Mouse (Mus musculus): Measurements from ENCODE around the gene Nat8f4. TPM values are rescaled to one million over a fixed set of nuclear protein-coding genes. Genes with fewer than 3 reads are reported as not detected.
"Not testable (repeated sequence)": the region's sequence is repeated elsewhere in the genome, so short reads cannot be mapped to it uniquely, and the experiment has no call there.

Nat8f4 gene
- polyA plus RNA-seq (2016; fragmentation: Nextera tagmentation; extraction: Ambion mirVana) = 7.6 and 7.9 TPM in 2 replicates

DNA sequence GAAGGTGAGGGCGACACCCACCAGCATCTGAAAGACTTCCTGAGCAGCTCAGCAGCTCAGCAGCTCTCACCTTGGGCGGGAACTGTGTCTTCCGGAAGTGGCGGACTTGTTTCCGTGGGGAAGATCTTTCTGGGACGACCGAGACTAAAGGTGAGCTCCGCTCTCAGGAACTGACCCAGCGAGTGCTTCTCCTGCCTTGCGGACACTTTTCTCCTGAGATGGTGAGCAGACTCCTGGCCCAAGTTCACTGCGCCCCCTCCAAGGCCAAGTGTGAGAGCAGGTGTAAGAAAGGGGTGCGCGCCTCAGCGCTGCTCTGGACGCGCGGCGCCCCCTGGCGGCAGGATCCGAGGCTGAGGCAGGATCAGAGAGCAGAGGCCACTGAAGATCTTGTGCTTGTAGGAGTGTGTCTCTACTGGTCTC, at the start of gene Nat8f4:
Nat8f4 (minus strand) TSS at position 243 of the 420 bp plus-strand sequence.
- peak within 1 kb of the TSS; percentile 36 for H3K4me3 ChIP-seq (replicated peaks)
- peak within 1 kb of the TSS; percentile 50 for H3K4me2 ChIP-seq
- not testable (repeated sequence) for H3K9ac ChIP-seq; H3K27me3 ChIP-seq; H3K4me1 ChIP-seq; H3K27ac ChIP-seq; H3K9me3 ChIP-seq; H3K36me3 ChIP-seq (replicated peaks)
- WGBS = 14% methylated on average over 20 of the region's 20 CpGs
- peak; percentile 60; the same call in 1 of the 2 replicates for ATAC-seq (ENCODE audit: low FRiP score)

DNA sequence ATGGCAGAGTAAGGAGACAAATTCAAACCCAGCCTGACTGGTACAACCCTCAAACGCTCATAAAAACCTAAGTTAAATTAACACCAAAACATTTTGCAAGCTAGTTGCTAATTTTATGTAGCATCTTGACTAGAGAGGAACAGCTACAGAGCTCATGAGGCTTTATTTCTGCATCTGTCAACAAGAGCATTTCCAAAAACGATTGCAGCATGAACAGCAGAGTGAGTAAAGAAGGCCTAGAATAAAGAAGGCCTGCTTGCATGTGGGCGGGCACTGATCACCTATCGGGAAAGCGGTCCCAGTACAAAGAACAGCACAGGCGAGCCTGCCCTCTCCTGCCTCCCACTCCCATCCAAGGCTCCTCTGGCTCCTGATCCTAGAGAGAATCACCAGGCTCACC, 43.9 kb upstream of the Nat8f4 start:
- H3K9me3 ChIP-seq = no peaks in the 10 kb centered on the region
- no peak overlapping the region for H3K9ac ChIP-seq
- no peak overlapping the region for H3K4me2 ChIP-seq
- no peak overlapping the region for H3K27ac ChIP-seq
- WGBS = 84% methylated on average over 6 of the region's 6 CpGs
- ATAC-seq (ENCODE audit: low FRiP score) = no peak
- peaks cover 95% of the 10 kb centered on the region for H3K36me3 ChIP-seq (replicated peaks)
- no peak overlapping the region for H3K4me3 ChIP-seq (replicated peaks)
- no peaks in the 10 kb centered on the region for H3K27me3 ChIP-seq
- H3K4me1 ChIP-seq = no peaks in the 10 kb centered on the region

DNA sequence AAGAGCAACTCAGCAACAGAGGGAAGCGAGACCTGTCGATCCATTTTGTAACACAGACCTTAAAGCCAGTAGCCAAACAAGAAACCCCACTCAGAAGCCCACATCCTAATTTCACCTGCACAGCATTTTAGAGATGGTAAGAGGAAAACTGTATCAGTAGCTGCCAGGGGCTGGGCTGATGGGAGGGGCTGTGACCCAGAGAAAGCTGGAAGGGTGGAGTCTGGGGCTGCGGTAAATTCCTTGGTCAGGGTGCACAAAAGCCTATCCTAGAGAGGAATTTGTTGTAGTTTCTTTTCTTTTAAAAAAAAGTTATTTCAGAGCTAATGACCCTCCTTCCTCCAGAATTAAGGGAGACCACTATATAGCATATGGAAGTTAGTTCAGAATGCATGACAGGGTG, 37.8 kb upstream of the Nat8f4 start:
- Histone ChIP-seq H3K9me3 (no peaks in the 10 kb centered on the region), H3K4me3 (replicated peaks) (no peak overlapping the region), H3K4me2 (no peak overlapping the region), H3K4me1 (peaks cover under 1% of the 10 kb centered on the region; the same call in 1 of the 2 replicates), H3K9ac (no peak overlapping the region), H3K27ac (no peak overlapping the region), H3K36me3 (replicated peaks) (peaks cover 51% of the 10 kb centered on the region), H3K27me3 (no peaks in the 10 kb centered on the region)
- WGBS = 93% methylated on average over 3 of the region's 3 CpGs
- ATAC-seq (ENCODE audit: low FRiP score) = no peak

DNA sequence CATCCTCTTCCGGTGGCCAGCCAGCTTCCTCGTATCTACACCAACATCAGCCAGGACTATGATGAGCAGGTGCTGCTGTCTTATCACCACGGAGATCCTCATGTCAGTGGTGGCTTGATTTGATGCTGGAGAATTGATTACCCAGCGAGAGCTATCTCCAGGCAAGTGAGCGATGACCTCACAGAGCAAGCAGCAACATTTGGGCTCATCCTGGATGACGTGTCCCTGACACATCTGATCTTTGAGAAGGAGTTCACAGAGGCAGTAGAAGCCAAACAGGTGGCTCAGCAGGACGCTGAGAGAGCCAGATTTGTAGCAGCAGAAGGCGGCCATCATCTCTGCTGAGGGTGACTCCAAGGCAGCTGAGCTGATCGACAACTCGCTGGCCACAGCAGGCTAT, 34.0 kb upstream of the Nat8f4 start:
- Histone ChIP-seq H3K36me3 (replicated peaks) (peaks cover 14% of the 10 kb centered on the region), H3K4me3 (replicated peaks) (no peak overlapping the region), H3K27me3 (no peaks in the 10 kb centered on the region), H3K9ac (no peak overlapping the region), H3K27ac (no peak overlapping the region), H3K9me3 (no peaks in the 10 kb centered on the region), H3K4me2 (no peak overlapping the region), H3K4me1 (peaks cover 6% of the 10 kb centered on the region)
- no peak for ATAC-seq (ENCODE audit: low FRiP score)
- 84% methylated on average over 10 of the region's 10 CpGs for WGBS

DNA sequence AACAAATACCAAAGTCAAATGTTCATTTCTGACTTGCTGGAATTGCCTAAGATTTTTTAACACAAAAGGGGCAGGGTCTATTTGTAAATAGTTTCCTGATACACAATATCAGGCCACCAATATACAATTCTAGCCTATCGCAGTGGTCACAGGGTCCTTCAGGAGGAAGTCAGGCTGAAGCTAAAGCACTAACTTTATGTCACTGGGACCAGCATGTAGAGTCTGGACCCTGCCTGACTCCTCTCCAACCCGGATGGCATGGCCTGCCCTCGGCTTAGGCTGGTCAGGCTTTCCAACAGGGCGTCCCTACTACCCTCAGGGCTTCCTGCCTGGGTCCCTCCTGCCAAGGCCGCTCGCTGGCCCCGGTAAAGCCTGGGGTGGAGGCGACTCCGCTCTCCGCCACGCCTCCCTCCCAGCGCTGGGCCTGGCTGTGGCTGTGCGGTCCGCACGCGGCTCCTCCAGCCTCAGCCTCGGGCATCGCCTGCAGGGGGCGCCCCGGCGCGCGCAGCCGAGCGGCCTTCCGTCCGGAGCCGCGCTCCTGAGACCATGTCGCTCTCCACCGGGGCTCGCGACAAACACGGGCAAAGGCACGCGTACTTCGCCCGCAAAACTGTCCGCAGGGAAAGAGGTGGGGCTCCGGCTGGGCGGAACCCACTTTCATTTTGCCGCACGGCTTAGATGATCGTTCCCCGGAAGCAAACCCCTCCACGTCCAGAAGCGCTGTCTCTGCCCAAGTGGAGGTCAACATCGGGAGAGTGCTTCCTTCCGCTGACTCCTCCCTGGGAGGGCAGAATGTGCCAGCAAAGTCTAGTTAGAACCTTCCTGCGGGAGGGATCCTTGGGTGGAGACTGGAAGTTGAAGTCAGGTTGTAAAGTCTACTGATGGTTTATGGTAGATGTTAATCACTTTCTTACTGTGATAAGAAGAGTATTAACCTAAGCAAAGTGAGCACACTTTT, 32.1 kb upstream of the Nat8f4 start:
- not testable (repeated sequence) for H3K36me3 ChIP-seq (replicated peaks); H3K4me1 ChIP-seq; H3K27me3 ChIP-seq; H3K9me3 ChIP-seq
- peak; percentile 94 for ATAC-seq (ENCODE audit: low FRiP score)
- peak overlapping the region; percentile 63; the same call in 1 of the 2 replicates for H3K27ac ChIP-seq
- H3K4me2 ChIP-seq = peak overlapping the region; percentile 57
- WGBS = 3% methylated on average over 50 of the region's 50 CpGs
- peak overlapping the region; percentile 46 for H3K4me3 ChIP-seq (replicated peaks)
- H3K9ac ChIP-seq = peak overlapping the region; percentile 55

DNA sequence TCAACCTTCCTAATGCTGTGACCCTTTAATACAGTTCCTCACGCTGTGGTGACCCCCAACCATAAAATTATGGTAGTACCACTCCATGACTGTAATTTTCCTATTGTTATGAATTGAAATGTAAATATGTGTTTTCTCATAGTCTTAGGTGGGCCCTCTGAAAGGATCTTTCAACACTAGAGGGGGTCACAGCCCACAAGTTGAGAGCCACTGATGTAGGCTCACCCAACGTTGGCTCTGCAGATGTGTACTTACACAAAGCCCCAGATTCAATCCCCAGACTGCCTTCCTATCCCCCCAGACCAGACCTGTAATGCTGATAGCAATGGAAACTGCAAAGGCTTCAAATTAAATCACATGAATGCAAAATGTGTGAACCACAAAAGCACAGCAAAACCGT, 31.0 kb upstream of the Nat8f4 start:
- Histone ChIP-seq H3K4me1 (peaks cover 6% of the 10 kb centered on the region), H3K9me3 (no peaks in the 10 kb centered on the region), H3K36me3 (replicated peaks) (peaks cover 10% of the 10 kb centered on the region), H3K9ac (no peak overlapping the region), H3K4me2 (no peak overlapping the region), H3K27me3 (no peaks in the 10 kb centered on the region), H3K4me3 (replicated peaks) (no peak overlapping the region), H3K27ac (no peak overlapping the region)
- no peak for ATAC-seq (ENCODE audit: low FRiP score)
- 67% methylated on average over 3 of the region's 3 CpGs for WGBS

DNA sequence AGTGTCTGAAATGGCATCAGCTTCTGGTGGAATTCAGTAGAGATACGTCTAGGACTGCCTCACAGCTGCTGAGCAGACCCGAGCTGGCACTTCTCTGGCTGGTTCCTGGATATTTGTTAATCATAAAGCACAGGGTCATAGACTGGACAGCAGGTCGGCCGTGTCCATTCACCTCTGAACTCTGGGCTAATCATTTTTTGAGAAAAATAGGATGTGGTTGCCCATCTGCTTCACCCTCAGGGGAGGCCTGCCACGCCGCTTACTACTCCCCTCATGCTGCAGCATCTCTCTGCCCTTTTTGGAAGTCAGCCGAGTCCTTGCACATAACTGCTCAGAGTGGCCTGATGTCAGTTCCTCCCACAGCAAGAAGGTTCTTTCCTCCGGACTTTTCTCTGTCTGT, 29.4 kb upstream of the Nat8f4 start:
- Histone ChIP-seq H3K4me3 (replicated peaks) (no peak overlapping the region), H3K4me1 (peaks cover 6% of the 10 kb centered on the region), H3K27ac (no peak overlapping the region), H3K36me3 (replicated peaks) (peaks cover 26% of the 10 kb centered on the region), H3K9ac (no peak overlapping the region), H3K4me2 (no peak overlapping the region), H3K27me3 (no peaks in the 10 kb centered on the region), H3K9me3 (no peaks in the 10 kb centered on the region)
- no peak for ATAC-seq (ENCODE audit: low FRiP score)
- WGBS = 81% methylated on average over 8 of the region's 8 CpGs

DNA sequence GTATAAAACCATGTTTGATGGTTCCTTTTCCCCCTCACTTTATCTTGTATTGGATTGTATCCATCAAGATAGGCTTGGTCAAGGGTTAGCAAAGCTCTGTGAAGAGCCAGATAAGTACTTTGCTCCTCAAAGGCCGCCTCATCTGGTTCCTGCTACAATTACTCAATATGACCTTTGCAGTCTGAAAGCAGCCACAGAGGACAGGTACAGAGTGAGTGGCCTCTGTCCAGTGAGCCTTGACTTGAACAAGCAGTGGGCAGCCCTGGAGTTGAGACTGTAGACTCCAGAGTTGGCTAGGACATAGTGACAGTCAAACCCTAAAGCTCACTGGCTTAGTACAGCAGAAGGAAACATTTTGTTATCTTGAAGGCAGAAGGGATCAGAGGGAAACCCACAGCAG, 24.6 kb upstream of the Nat8f4 start:
- Histone ChIP-seq H3K27ac (no peak overlapping the region), H3K36me3 (replicated peaks) (peaks cover 65% of the 10 kb centered on the region), H3K9ac (no peak overlapping the region), H3K9me3 (no peaks in the 10 kb centered on the region), H3K4me2 (no peak overlapping the region), H3K4me1 (no peaks in the 10 kb centered on the region), H3K4me3 (replicated peaks) (no peak overlapping the region), H3K27me3 (no peaks in the 10 kb centered on the region)
- no peak for ATAC-seq (ENCODE audit: low FRiP score)
- 89% methylated on average over 1 of the region's 1 CpGs for WGBS

DNA sequence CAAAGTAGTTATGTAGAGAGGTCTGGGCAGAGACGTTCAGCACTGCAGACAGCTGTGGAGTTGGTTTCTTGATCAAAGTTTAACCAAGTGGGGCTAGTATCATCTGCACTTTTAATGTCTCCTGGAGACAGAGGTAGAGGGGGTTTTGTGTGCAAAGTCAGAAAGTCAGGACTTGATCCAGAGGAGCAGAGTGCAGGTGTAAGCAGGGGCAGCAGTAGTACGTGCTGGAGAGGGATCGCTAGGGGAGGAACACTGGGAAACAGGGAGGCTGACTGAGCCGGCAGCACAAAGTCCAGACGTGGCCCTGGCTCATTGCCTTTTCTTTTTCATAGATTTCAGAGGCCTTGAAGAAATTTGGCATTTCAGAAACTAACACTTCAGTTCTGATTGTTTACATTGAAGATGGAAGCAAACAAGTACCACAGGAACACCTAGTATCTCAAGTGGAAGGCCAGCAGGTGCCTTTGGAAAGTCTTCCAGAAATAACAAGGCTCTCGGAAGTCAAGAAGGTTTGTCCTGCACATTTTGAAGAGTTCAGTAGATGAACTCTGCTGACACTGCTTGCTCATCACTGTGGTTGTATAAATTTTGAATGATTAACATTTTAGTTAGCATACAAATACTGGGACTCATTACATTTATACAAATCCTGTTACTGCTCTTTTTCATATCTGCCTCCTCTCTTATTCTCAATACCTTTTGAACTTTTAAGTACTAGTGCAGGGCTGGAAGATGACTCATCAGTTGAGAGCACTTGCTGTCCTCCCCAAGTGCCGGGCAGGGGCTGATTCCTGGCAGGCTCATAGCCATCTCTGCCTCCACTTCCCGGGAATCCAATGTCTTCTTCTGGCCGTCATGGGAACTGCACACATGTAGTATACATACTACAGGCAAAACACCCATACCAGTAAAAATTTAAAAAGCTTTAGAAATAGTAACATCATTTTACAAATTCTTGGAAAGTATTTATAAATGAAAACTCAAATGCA, 23.1 kb upstream of the Nat8f4 start:
- WGBS = 92% methylated on average over 9 of the region's 9 CpGs
- H3K27me3 ChIP-seq = no peaks in the 10 kb centered on the region
- H3K4me3 ChIP-seq (replicated peaks) = no peak overlapping the region
- H3K36me3 ChIP-seq (replicated peaks) = peaks cover 65% of the 10 kb centered on the region
- H3K27ac ChIP-seq = no peak overlapping the region
- ATAC-seq (ENCODE audit: low FRiP score) = no peak
- no peak overlapping the region for H3K9ac ChIP-seq
- no peaks in the 10 kb centered on the region for H3K9me3 ChIP-seq
- H3K4me1 ChIP-seq = no peaks in the 10 kb centered on the region
- no peak overlapping the region for H3K4me2 ChIP-seq

DNA sequence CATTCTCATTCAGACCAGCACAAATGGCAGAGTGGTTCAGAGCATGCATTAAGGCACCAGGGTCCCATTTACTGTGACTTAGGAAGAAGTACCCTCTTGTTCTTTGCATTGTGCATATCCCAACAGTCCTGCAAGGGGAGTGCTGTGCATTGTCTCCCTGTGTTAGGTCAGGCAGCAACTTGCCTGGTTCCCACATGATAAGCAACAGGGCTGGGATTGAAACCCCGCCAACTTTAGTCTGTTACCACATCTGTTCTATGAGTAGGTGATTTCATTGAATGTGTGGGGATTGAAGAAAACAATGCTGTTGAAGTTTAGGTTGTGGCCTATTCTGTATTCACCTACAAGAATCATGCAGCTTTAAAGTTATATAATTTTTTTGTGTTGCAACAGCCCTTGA, 22.0 kb upstream of the Nat8f4 start:
- Histone ChIP-seq H3K9ac (no peak overlapping the region), H3K4me3 (replicated peaks) (no peak overlapping the region), H3K36me3 (replicated peaks) (peaks cover 65% of the 10 kb centered on the region), H3K4me1 (no peaks in the 10 kb centered on the region), H3K27ac (no peak overlapping the region), H3K4me2 (no peak overlapping the region), H3K9me3 (no peaks in the 10 kb centered on the region), H3K27me3 (no peaks in the 10 kb centered on the region)
- no peak for ATAC-seq (ENCODE audit: low FRiP score)
- WGBS = 88% methylated on average over 1 of the region's 1 CpGs

DNA sequence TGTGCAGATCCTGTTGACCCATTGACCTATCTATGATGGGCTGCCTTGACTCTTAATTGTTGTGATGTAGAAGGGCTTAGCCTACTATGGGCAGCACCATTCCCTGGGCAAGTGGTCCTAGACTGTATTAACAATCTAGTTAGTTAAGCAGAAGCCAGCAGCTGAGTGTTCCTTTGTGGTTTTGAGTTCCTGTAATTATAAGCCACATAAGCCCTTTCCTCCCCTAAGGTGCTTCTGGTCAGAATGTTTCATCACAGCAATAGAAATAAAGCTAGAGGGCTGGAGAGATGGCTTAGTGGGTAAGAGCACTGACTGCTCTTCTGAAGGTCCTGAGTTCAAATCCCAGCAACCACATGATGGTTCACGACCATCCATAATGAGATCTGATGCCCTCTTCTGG, 19.0 kb upstream of the Nat8f4 start:
- Histone ChIP-seq H3K36me3 (replicated peaks) (peaks cover 44% of the 10 kb centered on the region), H3K9me3 (no peaks in the 10 kb centered on the region), H3K27ac (no peak overlapping the region), H3K9ac (no peak overlapping the region), H3K4me3 (replicated peaks) (no peak overlapping the region), H3K4me2 (no peak overlapping the region), H3K27me3 (no peaks in the 10 kb centered on the region), H3K4me1 (no peaks in the 10 kb centered on the region)
- no peak for ATAC-seq (ENCODE audit: low FRiP score)
- WGBS = 90% methylated on average over 1 of the region's 1 CpGs

DNA sequence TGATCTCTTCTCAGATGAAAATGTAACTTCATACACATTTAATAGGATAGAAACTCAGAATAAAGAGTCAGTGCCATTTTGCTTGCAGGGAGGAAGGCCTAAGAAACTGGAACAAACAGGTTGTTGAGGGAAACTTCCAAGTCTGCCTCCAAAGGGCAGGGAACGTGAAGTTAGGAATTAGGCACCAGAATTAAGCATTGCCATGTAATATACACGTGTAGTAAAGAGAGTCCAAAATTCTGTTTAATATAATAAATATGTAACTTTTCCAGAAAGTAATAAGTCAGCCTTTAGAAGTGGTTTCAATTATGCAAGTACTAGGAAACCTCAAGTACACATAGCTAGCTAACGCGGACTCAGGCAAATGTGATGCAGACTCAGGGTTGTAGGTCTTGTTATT, 14.7 kb upstream of the Nat8f4 start:
- peaks cover 8% of the 10 kb centered on the region for H3K36me3 ChIP-seq (replicated peaks)
- no peak overlapping the region for H3K4me2 ChIP-seq
- peaks cover 14% of the 10 kb centered on the region for H3K4me1 ChIP-seq
- H3K4me3 ChIP-seq (replicated peaks) = no peak overlapping the region
- H3K27ac ChIP-seq = no peak overlapping the region
- H3K27me3 ChIP-seq = no peaks in the 10 kb centered on the region
- no peaks in the 10 kb centered on the region for H3K9me3 ChIP-seq
- H3K9ac ChIP-seq = no peak overlapping the region
- no peak for ATAC-seq (ENCODE audit: low FRiP score)
- 93% methylated on average over 4 of the region's 4 CpGs for WGBS

Data from forebrain, embryonic 12.5 days (tissue).